Mouse (Mus musculus): ENCODE measurements at regions not wholly inside any gene's neighbourhood (a gene's known extent, or its start where the extent isn't known, plus 50 kb on each side); places are given as distances from the start of the nearest gene placed in this dataset.

GRCm38 (mm10) chr1:75612083-75612720, 66.1 kb downstream of the Slc4a3 start:
- H3K27ac ChIP-seq (ENCODE audit: insufficient read depth, low read depth, low read length, poor library complexity, severe bottlenecking), result no peak overlapping the region
- no peaks in the 10 kb centered on the region for H3K36me3 ChIP-seq (ENCODE audit: control insufficient read depth, insufficient read depth, low read length, poor library complexity, severe bottlenecking)
- TF ChIP-seq HCFC1 (IDR thresholded peaks at IDR 0.05; ENCODE audit: borderline replicate concordance, insufficient read depth, low read length) (no peak), ZNF384 (IDR thresholded peaks at IDR 0.05; ENCODE audit: low read depth, low read length) (no peak), MAFK (IDR thresholded peaks at IDR 0.05; ENCODE audit: insufficient read depth, low read depth, low read length) (no peak), CHD2 (IDR thresholded peaks at IDR 0.05; ENCODE audit: low read depth, low read length) (no peak), ZC3H11A (IDR thresholded peaks at IDR 0.05; ENCODE audit: borderline replicate concordance, low read depth, low read length) (no peak)
- in situ Hi-C loops (cut with MboI; ENCODE audit: low sequenced_read_pairs in 2 of 2, unreplicated experiment in 2 of 2), result no loop called here
- H3K4me1 ChIP-seq (ENCODE audit: control insufficient read depth in 2 of 2, insufficient read depth in 2 of 2, low read length in 2 of 2, poor library complexity in 1 of 2), result peaks cover 0 to 5% of the 10 kb centered on the region in 2 experiments; a peak in 1 of 4 replicates
- H3K9me3 ChIP-seq (ENCODE audit: control insufficient read depth, insufficient read depth, low read depth, low read length), result no peaks in the 10 kb centered on the region
- H3K9ac ChIP-seq (ENCODE audit: insufficient read depth, low read depth, low read length, poor library complexity, severe bottlenecking), result no peak overlapping the region
- no peak for DNase-seq (ENCODE audit: low read depth, low spot score)
- no peak overlapping the region for H3K4me3 ChIP-seq (ENCODE audit: insufficient read depth in 1 of 2, low read depth in 1 of 2, low read length in 2 of 2, poor library complexity in 1 of 2, severe bottlenecking in 1 of 2)

- in situ Hi-C loops (cut with MboI; ENCODE audit: low sequenced_read_pairs in 2 of 2, unreplicated experiment in 2 of 2), result no loop called here
- H3K27ac ChIP-seq (ENCODE audit: insufficient read depth, low read depth, low read length, poor library complexity, severe bottlenecking), result no peak overlapping the region
- H3K9me3 ChIP-seq (ENCODE audit: control insufficient read depth, insufficient read depth, low read depth, low read length), result no peaks in the 10 kb centered on the region
- H3K9ac ChIP-seq (ENCODE audit: insufficient read depth, low read depth, low read length, poor library complexity, severe bottlenecking), result no peak overlapping the region
- peaks cover 0 to 5% of the 10 kb centered on the region in 2 experiments; a peak in 1 of 4 replicates for H3K4me1 ChIP-seq (ENCODE audit: control insufficient read depth in 2 of 2, insufficient read depth in 2 of 2, low read length in 2 of 2, poor library complexity in 1 of 2)
- no peaks in the 10 kb centered on the region for H3K36me3 ChIP-seq (ENCODE audit: control insufficient read depth, insufficient read depth, low read length, poor library complexity, severe bottlenecking)
- TF ChIP-seq ZC3H11A (IDR thresholded peaks at IDR 0.05; ENCODE audit: borderline replicate concordance, low read depth, low read length) (no peak), HCFC1 (IDR thresholded peaks at IDR 0.05; ENCODE audit: borderline replicate concordance, insufficient read depth, low read length) (no peak), MAFK (IDR thresholded peaks at IDR 0.05; ENCODE audit: insufficient read depth, low read depth, low read length) (no peak), CHD2 (IDR thresholded peaks at IDR 0.05; ENCODE audit: low read depth, low read length) (no peak), ZNF384 (IDR thresholded peaks at IDR 0.05; ENCODE audit: low read depth, low read length) (no peak)
- DNase-seq (ENCODE audit: low read depth, low spot score), result no peak
- H3K4me3 ChIP-seq (ENCODE audit: insufficient read depth in 1 of 2, low read depth in 1 of 2, low read length in 2 of 2, poor library complexity in 1 of 2, severe bottlenecking in 1 of 2), result no peak overlapping the region
Measured at GRCm38 (mm10) chr1:75613206-75613605, 67.1 kb downstream of the Slc4a3 start.

GRCm38 (mm10) chr1:75616971-75617370, 70.9 kb downstream of the Slc4a3 start:
- in situ Hi-C loops (cut with MboI; ENCODE audit: low sequenced_read_pairs in 2 of 2, unreplicated experiment in 2 of 2), result no loop called here
- no peak overlapping the region for H3K4me3 ChIP-seq (ENCODE audit: insufficient read depth in 1 of 2, low read depth in 1 of 2, low read length in 2 of 2, poor library complexity in 1 of 2, severe bottlenecking in 1 of 2)

GRCm38 (mm10) chr1:75618367-75618790, 72.3 kb downstream of the Slc4a3 start:
- TF ChIP-seq ZNF384 (IDR thresholded peaks at IDR 0.05; ENCODE audit: low read depth, low read length) (no peak), CHD2 (IDR thresholded peaks at IDR 0.05; ENCODE audit: low read depth, low read length) (no peak), HCFC1 (IDR thresholded peaks at IDR 0.05; ENCODE audit: borderline replicate concordance, insufficient read depth, low read length) (no peak), MAFK (IDR thresholded peaks at IDR 0.05; ENCODE audit: insufficient read depth, low read depth, low read length) (no peak), ZC3H11A (IDR thresholded peaks at IDR 0.05; ENCODE audit: borderline replicate concordance, low read depth, low read length) (no peak)
- Histone ChIP-seq H3K27ac (ENCODE audit: insufficient read depth, low read depth, low read length, poor library complexity, severe bottlenecking) (no peak overlapping the region), H3K4me1 (ENCODE audit: control insufficient read depth in 2 of 2, insufficient read depth in 2 of 2, low read length in 2 of 2, poor library complexity in 1 of 2) (peaks cover 0 to 2% of the 10 kb centered on the region in 2 experiments; a peak in 1 of 4 replicates), H3K4me3 (ENCODE audit: insufficient read depth in 1 of 2, low read depth in 1 of 2, low read length in 2 of 2, poor library complexity in 1 of 2, severe bottlenecking in 1 of 2) (no peak overlapping the region), H3K9ac (ENCODE audit: insufficient read depth, low read depth, low read length, poor library complexity, severe bottlenecking) (no peak overlapping the region), H3K9me3 (ENCODE audit: control insufficient read depth, insufficient read depth, low read depth, low read length) (no peaks in the 10 kb centered on the region), H3K36me3 (ENCODE audit: control insufficient read depth, insufficient read depth, low read length, poor library complexity, severe bottlenecking) (no peaks in the 10 kb centered on the region)
- DNase-seq (ENCODE audit: low read depth, low spot score), result no peak
- in situ Hi-C loops (cut with MboI; ENCODE audit: low sequenced_read_pairs in 2 of 2, unreplicated experiment in 2 of 2), result no loop called here

More at GRCm38 (mm10) chr1:75616971-75617370, 70.9 kb downstream of the Slc4a3 start:
- no peak overlapping the region for H3K9ac ChIP-seq (ENCODE audit: insufficient read depth, low read depth, low read length, poor library complexity, severe bottlenecking)
- H3K9me3 ChIP-seq (ENCODE audit: control insufficient read depth, insufficient read depth, low read depth, low read length), result no peaks in the 10 kb centered on the region
- no peaks in the 10 kb centered on the region for H3K36me3 ChIP-seq (ENCODE audit: control insufficient read depth, insufficient read depth, low read length, poor library complexity, severe bottlenecking)
- TF ChIP-seq HCFC1 (IDR thresholded peaks at IDR 0.05; ENCODE audit: borderline replicate concordance, insufficient read depth, low read length) (no peak), CHD2 (IDR thresholded peaks at IDR 0.05; ENCODE audit: low read depth, low read length) (no peak), MAFK (IDR thresholded peaks at IDR 0.05; ENCODE audit: insufficient read depth, low read depth, low read length) (no peak), ZNF384 (IDR thresholded peaks at IDR 0.05; ENCODE audit: low read depth, low read length) (no peak), ZC3H11A (IDR thresholded peaks at IDR 0.05; ENCODE audit: borderline replicate concordance, low read depth, low read length) (no peak)
- H3K4me1 ChIP-seq (ENCODE audit: control insufficient read depth in 2 of 2, insufficient read depth in 2 of 2, low read length in 2 of 2, poor library complexity in 1 of 2), result peaks cover 0 to 5% of the 10 kb centered on the region in 2 experiments; a peak in 1 of 4 replicates
- no peak overlapping the region for H3K27ac ChIP-seq (ENCODE audit: insufficient read depth, low read depth, low read length, poor library complexity, severe bottlenecking)
- DNase-seq (ENCODE audit: low read depth, low spot score), result no peak

Measured in ES-E14 (cell line).